Mouse (Mus musculus): ENCODE measurements around the gene Iqch. TPM values are rescaled to one million over a fixed set of nuclear protein-coding genes. Genes with fewer than 3 reads are reported as not detected.

Iqch gene
- polyA plus RNA-seq, 1 experiment from 2014 or later = 0.09 TPM

DNA sequence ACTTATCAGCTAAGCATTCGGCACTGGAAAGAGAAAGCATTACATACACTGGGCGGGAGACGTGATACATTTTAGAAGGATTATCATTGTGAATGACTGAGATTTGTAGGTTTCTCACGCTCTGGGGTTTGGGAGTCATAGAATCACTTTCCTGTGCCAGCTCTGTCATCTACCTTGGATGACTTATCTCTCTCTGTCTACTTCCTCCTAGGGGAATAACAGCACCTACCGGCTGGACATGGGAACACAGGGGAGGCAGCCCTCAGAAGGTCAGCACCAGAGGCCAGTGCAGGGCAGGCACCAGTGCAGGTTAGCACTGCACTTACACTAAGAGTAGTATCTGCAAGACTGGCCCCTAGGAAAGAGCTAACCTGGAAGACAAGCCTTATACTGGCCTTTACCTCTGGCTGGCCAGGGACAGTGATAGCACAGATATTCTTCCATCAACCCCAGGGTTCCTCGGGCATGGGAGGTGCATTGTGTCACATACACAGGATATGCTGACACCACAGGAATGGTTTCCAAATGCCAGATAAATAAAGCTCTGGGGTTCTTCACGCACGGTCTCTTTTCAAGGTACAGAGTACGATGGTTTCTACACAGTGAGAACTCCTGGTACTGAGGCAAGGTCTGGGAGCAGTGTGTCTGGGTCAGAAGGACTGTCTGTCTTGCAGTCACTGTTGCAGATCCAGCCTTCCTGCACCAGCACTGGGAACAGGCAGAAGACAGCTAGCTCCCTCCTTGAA, 69.2 kb downstream of the Iqch start:
- peaks cover 7% of the 10 kb centered on the region; the same call in 1 of the 2 replicates for H3K4me1 ChIP-seq (ENCODE audit: insufficient read depth)
- DNase-seq = peak; percentile 43

DNA sequence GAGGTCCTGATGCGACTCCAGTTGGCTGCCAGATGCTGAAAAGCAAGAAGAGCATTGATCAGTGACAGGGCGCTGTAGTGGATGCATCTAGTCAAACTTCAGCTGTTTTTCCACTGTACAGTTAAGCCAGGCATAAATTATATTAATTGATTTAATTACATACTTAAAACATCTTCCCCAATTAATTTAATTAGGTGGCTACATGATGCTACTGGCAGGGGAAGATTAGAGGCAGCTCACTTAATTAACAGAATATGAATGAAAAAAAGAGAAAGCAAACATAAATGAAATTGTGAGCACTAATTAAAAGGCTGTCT, 78.4 kb downstream of the Iqch start:
- no peaks in the 10 kb centered on the region for H3K36me3 ChIP-seq (replicated peaks; ENCODE audit: insufficient read depth, low read length)
- DNase-seq = no peak
- no peak overlapping the region for H3K4me3 ChIP-seq (ENCODE audit: low read depth, low read length)
- TF ChIP-seq EP300 (IDR thresholded peaks at IDR 0.05; ENCODE audit: low read depth) (no peak), CTCF (IDR thresholded peaks at IDR 0.05; ENCODE audit: low read depth) (no peak)
- WGBS (ENCODE audit: insufficient replicate concordance) = 82% methylated on average over 2 of the region's 2 CpGs
- H3K9ac ChIP-seq (replicated peaks) = no peak overlapping the region
- no peaks in the 10 kb centered on the region for H3K27me3 ChIP-seq (ENCODE audit: insufficient read depth, low read length)
- H3K4me2 ChIP-seq (ENCODE audit: low read depth, low read length) = no peak overlapping the region
- no peak for ATAC-seq
- H3K4me1 ChIP-seq (ENCODE audit: insufficient read depth) = no peaks in the 10 kb centered on the region
- no peaks in the 10 kb centered on the region for H3K9me3 ChIP-seq (ENCODE audit: low read length)
- no peak overlapping the region for H3K27ac ChIP-seq (ENCODE audit: low read depth)

More for the DNA sequence above, 69.2 kb downstream of the Iqch start:
- no peaks in the 10 kb centered on the region for H3K9me3 ChIP-seq (ENCODE audit: low read length)
- H3K9ac ChIP-seq (replicated peaks) = no peak overlapping the region
- H3K4me2 ChIP-seq (ENCODE audit: low read depth, low read length) = no peak overlapping the region
- peak; percentile 83 for ATAC-seq
- H3K27me3 ChIP-seq (ENCODE audit: insufficient read depth, low read length) = no peaks in the 10 kb centered on the region
- H3K36me3 ChIP-seq (replicated peaks; ENCODE audit: insufficient read depth, low read length) = no peaks in the 10 kb centered on the region
- no peak overlapping the region for H3K4me3 ChIP-seq (ENCODE audit: low read depth, low read length)
- TF ChIP-seq EP300 (IDR thresholded peaks at IDR 0.05; ENCODE audit: low read depth) (no peak), CTCF (IDR thresholded peaks at IDR 0.05; ENCODE audit: low read depth) (peak; percentile 54)
- H3K27ac ChIP-seq (ENCODE audit: low read depth) = peak overlapping the region; percentile 37; the same call in 1 of the 2 replicates
- WGBS (ENCODE audit: insufficient replicate concordance) = 48% methylated on average over 9 of the region's 9 CpGs

DNA sequence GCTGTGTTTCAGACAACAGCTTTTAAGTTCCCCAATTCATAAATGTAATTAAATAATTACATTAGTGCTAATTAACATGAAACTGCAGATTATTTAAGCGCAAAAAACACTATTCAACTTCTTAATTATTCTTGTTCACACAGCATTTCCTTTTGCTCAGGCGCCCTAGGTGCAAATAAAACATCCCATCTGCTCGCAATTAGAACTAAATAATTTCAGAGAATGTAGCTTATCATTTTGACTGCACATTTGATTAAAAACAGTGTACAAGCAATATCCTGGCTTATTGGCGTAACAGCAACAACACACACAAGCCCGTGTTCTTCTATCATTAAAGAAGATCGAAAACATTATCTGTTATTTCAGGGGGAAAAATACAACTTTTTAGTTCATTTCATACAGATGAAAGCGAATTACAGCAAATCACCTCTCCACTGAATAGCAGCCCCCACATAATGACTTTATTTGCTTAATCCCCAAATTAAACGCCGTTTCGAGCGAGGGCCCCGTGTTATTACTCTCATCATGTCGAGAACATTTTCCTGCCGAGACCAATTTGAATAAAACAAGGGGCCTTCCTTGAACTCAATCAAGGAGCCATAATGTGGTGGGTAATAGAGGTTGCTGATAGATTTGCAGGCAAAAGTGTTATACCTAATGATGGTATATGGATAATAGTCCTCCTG, 78.9 kb downstream of the Iqch start:
- Histone ChIP-seq H3K4me2 (ENCODE audit: low read depth, low read length) (no peak overlapping the region), H3K36me3 (replicated peaks; ENCODE audit: insufficient read depth, low read length) (no peaks in the 10 kb centered on the region), H3K27me3 (ENCODE audit: insufficient read depth, low read length) (no peaks in the 10 kb centered on the region), H3K4me1 (ENCODE audit: insufficient read depth) (no peaks in the 10 kb centered on the region), H3K27ac (ENCODE audit: low read depth) (no peak overlapping the region), H3K9me3 (ENCODE audit: low read length) (no peaks in the 10 kb centered on the region), H3K9ac (replicated peaks) (no peak overlapping the region), H3K4me3 (ENCODE audit: low read depth, low read length) (no peak overlapping the region)
- 86% methylated on average over 14 of the region's 14 CpGs for WGBS (ENCODE audit: insufficient replicate concordance)
- no peak for ATAC-seq
- no peak for TF ChIP-seq CTCF (IDR thresholded peaks at IDR 0.05; ENCODE audit: low read depth)
- TF ChIP-seq EP300 (IDR thresholded peaks at IDR 0.05; ENCODE audit: low read depth) = no peak
- no peak for DNase-seq

DNA sequence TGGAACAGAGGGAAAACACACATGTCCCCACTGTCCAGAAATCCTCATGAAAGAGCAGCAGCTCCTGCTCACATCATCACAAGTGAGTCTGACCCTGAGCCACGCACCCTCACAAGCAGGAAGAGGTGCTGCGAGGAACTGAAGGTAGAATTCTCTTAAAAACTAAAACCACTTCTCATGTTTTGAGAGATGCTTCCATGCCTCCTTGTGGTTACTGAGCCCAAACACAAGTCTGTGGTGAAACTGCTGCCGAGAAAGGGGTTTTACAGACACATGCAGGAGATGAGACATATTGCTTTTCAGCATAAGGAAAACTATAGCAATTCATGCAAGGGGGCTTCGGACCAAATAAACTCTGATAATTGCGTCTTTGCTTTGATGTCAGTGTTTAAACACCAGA, 89.4 kb downstream of the Iqch start:
- WGBS (ENCODE audit: insufficient replicate concordance) = 44% methylated on average over 5 of the region's 5 CpGs
- no peaks in the 10 kb centered on the region for H3K27me3 ChIP-seq (ENCODE audit: insufficient read depth, low read length)
- no peak overlapping the region for H3K27ac ChIP-seq (ENCODE audit: low read depth)
- H3K36me3 ChIP-seq (replicated peaks; ENCODE audit: insufficient read depth, low read length) = no peaks in the 10 kb centered on the region
- H3K9me3 ChIP-seq (ENCODE audit: low read length) = no peaks in the 10 kb centered on the region
- no peak overlapping the region for H3K4me3 ChIP-seq (ENCODE audit: low read depth, low read length)
- TF ChIP-seq CTCF (IDR thresholded peaks at IDR 0.05; ENCODE audit: low read depth) (no peak), EP300 (IDR thresholded peaks at IDR 0.05; ENCODE audit: low read depth) (no peak)
- no peak overlapping the region for H3K4me2 ChIP-seq (ENCODE audit: low read depth, low read length)
- ATAC-seq (no peak), DNase-seq (no peak)
- H3K4me1 ChIP-seq (ENCODE audit: insufficient read depth) = no peaks in the 10 kb centered on the region
- H3K9ac ChIP-seq (replicated peaks) = no peak overlapping the region

DNA sequence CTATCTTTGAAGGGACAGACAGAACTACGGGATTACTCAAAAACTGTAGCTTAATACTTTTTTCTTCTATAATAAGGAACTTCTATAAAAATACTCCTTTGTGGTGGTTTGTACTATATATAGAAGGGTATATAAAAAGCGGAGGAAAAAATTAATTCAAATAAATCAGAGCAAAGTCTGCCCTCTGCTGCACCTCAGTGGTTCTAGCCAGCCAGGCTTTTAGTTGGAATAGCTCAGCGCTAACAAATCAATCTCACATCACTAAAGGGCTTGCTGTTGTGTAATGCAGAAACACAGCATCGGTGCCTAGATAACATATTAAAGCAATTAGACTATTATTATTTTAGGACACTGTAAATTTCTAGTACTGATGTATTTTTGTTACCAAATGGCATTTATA, 91.3 kb downstream of the Iqch start:
- Histone ChIP-seq H3K4me1 (ENCODE audit: insufficient read depth) (no peaks in the 10 kb centered on the region), H3K36me3 (replicated peaks; ENCODE audit: insufficient read depth, low read length) (no peaks in the 10 kb centered on the region), H3K9ac (replicated peaks) (no peak overlapping the region), H3K27ac (ENCODE audit: low read depth) (no peak overlapping the region), H3K27me3 (ENCODE audit: insufficient read depth, low read length) (no peaks in the 10 kb centered on the region), H3K4me3 (ENCODE audit: low read depth, low read length) (no peak overlapping the region), H3K4me2 (ENCODE audit: low read depth, low read length) (no peak overlapping the region), H3K9me3 (ENCODE audit: low read length) (no peaks in the 10 kb centered on the region)
- WGBS (ENCODE audit: insufficient replicate concordance) = 54% methylated on average over 4 of the region's 4 CpGs
- 0 out of 2 replicates have a peak, but pooled peaks have one; percentile 1 for TF ChIP-seq CTCF (IDR thresholded peaks at IDR 0.05; ENCODE audit: low read depth)
- TF ChIP-seq EP300 (IDR thresholded peaks at IDR 0.05; ENCODE audit: low read depth) = no peak
- no peak for DNase-seq
- ATAC-seq = no peak

DNA sequence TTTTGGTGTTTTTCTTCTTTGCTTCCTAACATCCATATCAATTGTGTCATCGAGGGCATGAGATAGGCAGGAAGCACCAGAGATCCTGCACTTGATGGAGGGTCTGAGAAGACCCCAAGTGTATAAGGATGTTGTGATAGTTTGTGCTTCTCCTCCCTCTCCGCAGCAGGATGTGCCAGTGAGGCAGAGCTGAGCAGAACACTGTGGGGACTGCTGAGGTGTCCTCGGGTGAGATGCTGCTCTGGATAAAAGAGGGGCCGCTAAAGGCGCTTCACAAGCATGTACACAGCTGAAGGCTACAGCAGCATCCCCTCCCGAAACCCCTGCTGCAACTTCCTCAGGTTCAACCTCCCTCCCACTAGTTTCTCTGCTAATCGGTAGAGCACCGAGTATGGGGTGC, 95.2 kb downstream of the Iqch start:
- Histone ChIP-seq H3K4me1 (ENCODE audit: insufficient read depth) (no peaks in the 10 kb centered on the region), H3K27me3 (ENCODE audit: insufficient read depth, low read length) (no peaks in the 10 kb centered on the region), H3K4me3 (ENCODE audit: low read depth, low read length) (no peak overlapping the region), H3K4me2 (ENCODE audit: low read depth, low read length) (no peak overlapping the region), H3K9ac (replicated peaks) (no peak overlapping the region), H3K27ac (ENCODE audit: low read depth) (no peak overlapping the region), H3K9me3 (ENCODE audit: low read length) (no peaks in the 10 kb centered on the region), H3K36me3 (replicated peaks; ENCODE audit: insufficient read depth, low read length) (no peaks in the 10 kb centered on the region)
- TF ChIP-seq EP300 (IDR thresholded peaks at IDR 0.05; ENCODE audit: low read depth) = no peak
- no peak for TF ChIP-seq CTCF (IDR thresholded peaks at IDR 0.05; ENCODE audit: low read depth)
- DNase-seq = no peak
- 62% methylated on average over 8 of the region's 8 CpGs for WGBS (ENCODE audit: insufficient replicate concordance)
- ATAC-seq = no peak

Measured in liver, postnatal 0 days (tissue).